Mouse (Mus musculus) hindbrain, embryonic 15.5 days (tissue): ENCODE data around the gene Gm13420. TPM values are rescaled to one million over a fixed set of nuclear protein-coding genes. Genes with fewer than 3 reads are reported as not detected.
A peak's percentile ranks its signal among the peaks of the same experiment; 100 is the strongest.

Source experiments
- ATAC-seq: fragments of 200-750 bp; cut with Nextera tagmentation; 2 replicates; pipeline ENCODE4 v1.8.0; 2017; ENCODE audit warnings: low read depth, moderate number of reproducible peaks, moderate TSS enrichment; ENCODE audit not compliant: low FRiP score
- H3K27ac ChIP-seq: fragments of 300-500 bp; sonication (generic); replicated peaks from 2 replicates; pipeline ENCODE4 v1.5.1; 2015; ENCODE audit warnings: mild to moderate bottlenecking, inconsistent platforms
- H3K27me3 ChIP-seq: fragments of 300-500 bp; sonication (generic); 2 replicates; pipeline ENCODE4 v1.6.1; 2015; ENCODE audit warnings: control low read depth, inconsistent platforms
- H3K36me3 ChIP-seq: fragments of 300-500 bp; sonication (generic); 2 replicates; pipeline ENCODE4 v1.6.1; 2015; ENCODE audit warnings: control low read depth, inconsistent platforms
- H3K4me1 ChIP-seq: fragments of 300-500 bp; sonication (generic); replicated peaks from 2 replicates; pipeline ENCODE4 v1.6.1; 2015; ENCODE audit warnings: control low read depth, inconsistent platforms
- H3K4me2 ChIP-seq: fragments of 300-500 bp; sonication (generic); 2 replicates; pipeline ENCODE4 v1.6.1; 2015; ENCODE audit warnings: moderate library complexity, mild to moderate bottlenecking, inconsistent platforms
- H3K4me3 ChIP-seq: fragments of 300-500 bp; sonication (generic); 2 replicates; pipeline ENCODE4 v1.5.1; 2015; ENCODE audit warnings: mild to moderate bottlenecking, inconsistent platforms
- H3K9ac ChIP-seq: fragments of 300-500 bp; sonication (generic); 2 replicates; pipeline ENCODE4 v1.6.1; 2015; ENCODE audit warnings: inconsistent platforms
- H3K9me3 ChIP-seq: fragments of 300-500 bp; sonication (generic); 2 replicates; pipeline ENCODE4 v1.6.1; 2016; ENCODE audit warnings: control low read depth, inconsistent platforms
- WGBS: fragments of 180-500 bp; shearing (Covaris S2); methylation state at CpG from one replicate; pipeline ENCODE4 v1.1.7; 2015; 5-methylcytosine and 5-hydroxymethylcytosine counted together
- polyA plus RNA-seq: library from polyadenylated mRNA; unstranded; fragments of >200 nt; fragmentation: Nextera tagmentation; extraction: Ambion mirVana; gene quantifications from 2 replicates; pipeline ENCODE4 v1.2.1, GENCODE M21; 2015

Gene Gm13420
- polyA plus RNA-seq, 1 experiment from 2014 or later = 0.41 TPM

DNA sequence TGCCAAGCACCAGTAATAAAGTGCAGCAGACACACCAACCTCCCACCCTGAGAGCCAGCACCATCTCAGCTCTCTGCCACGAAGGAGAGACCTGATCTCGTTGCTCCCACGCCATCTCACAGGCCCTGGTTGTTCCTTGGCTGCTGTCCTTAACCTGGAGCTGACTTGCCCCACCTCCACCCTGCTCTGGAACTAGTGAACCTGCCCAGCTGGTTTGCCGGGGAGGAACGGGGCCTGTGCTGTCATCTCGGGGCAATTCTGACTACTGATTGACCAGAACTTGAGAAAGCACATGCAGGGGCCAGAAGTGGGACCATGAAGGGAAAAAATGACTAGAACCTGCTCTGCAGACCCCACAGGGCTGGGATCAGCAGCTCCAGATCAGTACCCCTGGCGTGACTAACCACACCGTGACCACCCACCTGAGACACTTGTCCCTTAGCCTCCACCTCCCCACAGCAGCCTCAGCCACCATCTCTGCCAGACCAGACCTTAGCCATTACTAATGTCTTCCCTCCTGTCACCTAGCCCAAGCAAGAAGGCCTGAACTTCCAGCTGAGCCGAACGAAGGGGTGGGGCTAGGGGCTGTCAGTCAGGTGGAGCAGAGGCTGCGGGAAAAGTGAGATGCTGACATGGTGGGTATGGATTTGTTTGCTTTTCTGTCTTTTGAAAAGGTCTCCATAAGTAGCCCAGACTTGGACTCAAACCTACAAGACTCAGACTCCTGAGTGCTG lies 16.7 kb upstream of the Gm13420 start:
- H3K4me3 ChIP-seq = no peak overlapping the region
- no peak overlapping the region for H3K4me2 ChIP-seq
- H3K36me3 ChIP-seq = no peaks in the 10 kb centered on the region
- no peaks in the 10 kb centered on the region for H3K27me3 ChIP-seq
- H3K9ac ChIP-seq = no peak overlapping the region
- no peaks in the 10 kb centered on the region for H3K9me3 ChIP-seq
- WGBS = 73% methylated on average over 11 of the region's 11 CpGs
- H3K27ac ChIP-seq = no peak overlapping the region
- ATAC-seq = no peak
- no peaks in the 10 kb centered on the region for H3K4me1 ChIP-seq

DNA sequence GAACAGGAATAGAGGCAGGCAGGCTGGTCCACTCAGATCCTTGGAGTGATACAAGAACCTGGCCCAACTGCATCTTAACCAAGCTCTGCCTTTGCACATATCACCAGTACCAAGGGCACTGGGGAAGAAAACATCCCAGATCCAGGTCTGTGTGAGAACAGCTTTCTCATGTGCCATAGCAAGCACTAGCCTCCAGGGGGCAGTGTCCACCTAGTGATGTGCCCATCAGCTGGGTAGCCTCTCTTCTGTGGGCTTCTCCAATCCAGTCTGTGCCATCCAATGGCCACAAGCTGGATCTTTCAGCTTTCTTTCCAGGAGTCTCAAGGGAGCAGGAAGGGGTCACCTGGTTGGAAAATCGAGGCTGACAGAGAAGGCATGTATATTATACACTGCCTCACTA lies 13.3 kb upstream of the Gm13420 start:
- no peak overlapping the region for H3K27ac ChIP-seq
- H3K4me3 ChIP-seq = no peak overlapping the region
- peak; percentile 48; the same call in 1 of the 2 replicates for ATAC-seq
- no peaks in the 10 kb centered on the region for H3K9me3 ChIP-seq
- H3K27me3 ChIP-seq = no peaks in the 10 kb centered on the region
- H3K9ac ChIP-seq = no peak overlapping the region
- no peaks in the 10 kb centered on the region for H3K36me3 ChIP-seq
- no peak overlapping the region for H3K4me2 ChIP-seq
- WGBS = 0% methylated on average over 1 of the region's 1 CpGs
- no peaks in the 10 kb centered on the region for H3K4me1 ChIP-seq

- no peak for ATAC-seq
- Histone ChIP-seq H3K4me3 (no peak overlapping the region), H3K9me3 (no peaks in the 10 kb centered on the region), H3K27ac (no peak overlapping the region), H3K36me3 (no peaks in the 10 kb centered on the region), H3K9ac (no peak overlapping the region), H3K4me2 (no peak overlapping the region), H3K27me3 (peaks cover 25% of the 10 kb centered on the region), H3K4me1 (peaks cover 10% of the 10 kb centered on the region; the same call in 1 of the 2 replicates)
Observed at GRCm38 (mm10) chr2:29755693-29756092, 4.2 kb upstream of the Gm13420 start.

DNA sequence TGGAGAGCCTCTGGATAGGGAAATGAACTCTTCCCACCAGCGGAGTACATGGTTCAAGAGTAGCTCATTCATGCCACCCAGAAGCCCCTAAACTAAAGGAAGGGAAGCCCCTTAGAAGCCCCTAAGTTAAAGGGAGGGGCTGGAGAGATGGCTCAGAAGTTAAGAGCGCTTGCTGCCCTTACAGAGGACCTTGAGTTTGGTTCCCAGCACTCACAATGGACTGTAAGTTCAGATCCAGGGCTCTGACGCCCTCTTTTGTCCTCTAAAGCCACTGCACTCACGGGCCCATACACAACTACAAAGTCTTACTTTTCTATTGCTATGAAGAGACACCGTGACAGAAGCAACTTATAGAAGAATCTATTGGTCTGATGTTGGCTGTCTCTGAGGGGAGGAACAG lies 912 bp upstream of the Gm13420 start:
- ATAC-seq = no peak
- Histone ChIP-seq H3K27ac (no peak overlapping the region), H3K9ac (no peak overlapping the region), H3K27me3 (peaks cover 30% of the 10 kb centered on the region), H3K36me3 (no peaks in the 10 kb centered on the region), H3K4me1 (peaks cover 12% of the 10 kb centered on the region), H3K9me3 (no peaks in the 10 kb centered on the region), H3K4me2 (no peak overlapping the region), H3K4me3 (no peak overlapping the region)
- 86% methylated on average over 5 of the region's 5 CpGs for WGBS

DNA sequence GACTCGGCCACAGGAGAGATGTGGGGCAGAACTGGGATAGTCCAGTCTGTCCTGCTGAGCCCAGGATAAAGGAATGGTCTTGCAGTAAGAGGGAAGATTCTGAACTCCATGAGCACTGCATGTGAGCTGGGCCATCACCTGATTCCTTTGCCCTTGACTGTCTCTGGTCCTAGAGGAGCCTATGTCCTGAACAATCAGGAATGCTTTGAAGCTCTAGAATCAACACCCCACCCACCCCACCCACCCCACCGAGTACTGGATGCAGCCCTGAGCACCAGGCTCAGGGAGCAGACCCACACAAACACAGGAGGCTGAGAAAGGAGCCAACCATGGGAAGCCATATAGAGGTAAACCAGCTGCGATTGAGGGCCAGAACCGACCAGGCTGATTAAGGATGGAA lies 3.0 kb downstream of the Gm13420 start:
- Histone ChIP-seq H3K9me3 (no peaks in the 10 kb centered on the region), H3K36me3 (no peaks in the 10 kb centered on the region), H3K4me2 (no peak overlapping the region), H3K27ac (no peak overlapping the region), H3K9ac (no peak overlapping the region), H3K4me3 (no peak overlapping the region), H3K4me1 (peaks cover 17% of the 10 kb centered on the region), H3K27me3 (peaks cover 38% of the 10 kb centered on the region)
- WGBS = 88% methylated on average over 4 of the region's 4 CpGs
- no peak for ATAC-seq

DNA sequence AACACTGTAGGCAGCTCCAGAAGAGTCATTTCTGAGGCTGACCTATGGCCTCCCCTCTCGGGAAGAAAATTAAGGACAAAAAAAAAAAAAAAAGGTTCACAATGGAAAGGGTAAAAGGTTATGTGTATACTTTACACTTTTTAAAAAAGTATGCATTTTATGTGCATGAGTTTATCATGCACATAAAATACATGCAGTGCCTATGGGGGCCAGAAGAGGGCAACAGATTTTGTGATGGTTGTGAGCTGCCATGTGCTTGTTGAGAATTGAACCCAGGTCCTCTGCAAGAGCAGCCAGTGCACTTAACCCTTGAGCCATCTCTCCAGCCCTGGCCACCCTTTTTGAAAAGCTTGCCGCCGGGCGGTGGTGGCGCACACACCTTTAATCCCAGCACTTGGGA lies 3.6 kb downstream of the Gm13420 start:
- Histone ChIP-seq H3K4me3 (0 out of 2 replicates have a peak overlapping the region, but pooled peaks have one; percentile 42), H3K27me3 (peaks cover 35% of the 10 kb centered on the region), H3K9ac (no peak overlapping the region; the same call in 1 of the 2 replicates), H3K27ac (no peak overlapping the region), H3K4me1 (peaks cover 17% of the 10 kb centered on the region), H3K4me2 (peak overlapping the region; percentile 91), H3K36me3 (no peaks in the 10 kb centered on the region), H3K9me3 (no peaks in the 10 kb centered on the region)
- 57% methylated on average over 5 of the region's 5 CpGs for WGBS
- ATAC-seq = no peak

DNA sequence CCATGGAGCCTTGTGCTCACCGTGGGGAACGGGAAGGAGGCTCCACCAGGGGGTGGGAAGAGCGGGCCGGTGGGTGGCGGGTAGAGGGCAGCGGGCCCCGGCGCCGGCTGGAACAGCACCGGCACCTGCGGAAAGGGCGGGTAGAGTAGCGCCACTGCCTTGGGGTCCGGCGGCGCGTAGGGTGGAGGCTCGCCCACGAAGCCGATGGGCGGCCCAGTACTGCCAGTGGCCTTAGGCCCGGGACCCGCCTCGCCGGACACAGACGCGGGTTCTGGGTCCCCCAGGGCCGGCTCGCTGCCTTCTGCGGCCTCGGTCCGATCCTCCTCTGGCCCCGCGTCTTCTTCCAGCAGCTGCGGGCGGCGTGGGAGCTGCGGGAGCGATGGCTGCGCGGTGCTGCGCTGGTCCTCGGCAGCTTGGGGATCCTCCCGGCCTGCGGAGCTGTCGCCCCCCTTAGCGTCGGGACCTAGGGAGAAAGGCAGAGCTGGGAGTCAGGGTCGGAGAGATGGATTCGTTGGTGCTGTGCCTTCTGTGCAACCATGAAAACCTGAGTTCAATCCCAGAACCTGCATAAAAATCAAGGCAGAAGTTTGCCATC lies 4.2 kb downstream of the Gm13420 start:
- H3K9ac ChIP-seq = peak overlapping the region; percentile 44
- no peaks in the 10 kb centered on the region for H3K36me3 ChIP-seq
- 3% methylated on average over 50 of the region's 50 CpGs for WGBS
- H3K27me3 ChIP-seq = peaks cover 29% of the 10 kb centered on the region
- H3K27ac ChIP-seq = no peak overlapping the region
- 0 out of 2 replicates have a peak, but pooled peaks have one; percentile 28 for ATAC-seq
- H3K4me1 ChIP-seq = peaks cover 17% of the 10 kb centered on the region
- peak overlapping the region; percentile 42 for H3K4me3 ChIP-seq
- no peaks in the 10 kb centered on the region for H3K9me3 ChIP-seq
- H3K4me2 ChIP-seq = peak overlapping the region; percentile 91

DNA sequence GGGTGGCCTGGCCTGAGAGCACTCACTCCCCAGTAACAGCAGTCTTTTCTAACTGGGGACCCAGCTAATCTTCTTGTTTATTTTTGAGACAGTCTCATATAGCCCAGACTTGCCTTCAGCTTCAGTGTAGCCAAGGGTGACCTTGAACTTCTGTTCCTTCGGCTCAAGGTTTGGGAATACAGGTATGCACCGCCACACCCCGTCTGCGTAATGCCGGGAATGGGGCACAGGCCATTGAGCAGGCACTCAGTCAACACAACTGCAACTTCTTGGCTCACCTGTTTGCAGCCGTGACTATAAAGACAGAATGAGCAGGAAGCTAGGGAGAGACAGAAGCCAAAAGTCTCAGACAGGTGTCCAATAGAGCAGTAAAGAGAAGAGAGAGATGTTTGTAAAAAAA lies 7.2 kb downstream of the Gm13420 start:
- Histone ChIP-seq H3K27ac (no peak overlapping the region), H3K9ac (no peak overlapping the region), H3K27me3 (peaks cover 8% of the 10 kb centered on the region; the same call in 1 of the 2 replicates), H3K9me3 (no peaks in the 10 kb centered on the region), H3K4me1 (peaks cover 6% of the 10 kb centered on the region), H3K4me3 (no peak overlapping the region), H3K4me2 (no peak overlapping the region), H3K36me3 (peaks cover 5% of the 10 kb centered on the region; the same call in 1 of the 2 replicates)
- no peak for ATAC-seq
- 95% methylated on average over 6 of the region's 6 CpGs for WGBS

DNA sequence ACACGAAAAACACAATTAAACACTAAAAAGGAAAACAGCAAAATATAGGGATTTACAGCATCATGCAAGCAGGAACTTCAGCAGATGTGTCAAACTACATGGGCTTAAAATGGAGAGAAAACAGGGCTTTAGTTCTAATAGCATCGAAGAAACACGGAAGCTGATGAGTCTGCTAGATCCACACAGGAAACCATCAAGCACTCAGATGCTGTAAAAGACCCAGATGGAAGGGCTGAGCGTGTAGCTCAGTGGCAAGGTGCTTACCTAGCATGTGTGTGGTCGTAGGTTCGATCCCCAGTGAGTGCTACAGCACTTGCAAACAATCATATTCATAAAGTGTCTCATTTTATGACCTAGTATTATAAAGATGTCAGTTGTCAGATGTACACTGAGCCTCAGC lies 10.3 kb downstream of the Gm13420 start:
- no peak overlapping the region for H3K9ac ChIP-seq
- 90% methylated on average over 6 of the region's 6 CpGs for WGBS
- H3K36me3 ChIP-seq = peaks cover 17% of the 10 kb centered on the region; the same call in 1 of the 2 replicates
- ATAC-seq = no peak
- no peaks in the 10 kb centered on the region for H3K4me1 ChIP-seq
- peaks cover under 1% of the 10 kb centered on the region; the same call in 1 of the 2 replicates for H3K27me3 ChIP-seq
- H3K4me3 ChIP-seq = no peak overlapping the region
- no peak overlapping the region for H3K27ac ChIP-seq
- H3K9me3 ChIP-seq = no peaks in the 10 kb centered on the region
- H3K4me2 ChIP-seq = no peak overlapping the region

DNA sequence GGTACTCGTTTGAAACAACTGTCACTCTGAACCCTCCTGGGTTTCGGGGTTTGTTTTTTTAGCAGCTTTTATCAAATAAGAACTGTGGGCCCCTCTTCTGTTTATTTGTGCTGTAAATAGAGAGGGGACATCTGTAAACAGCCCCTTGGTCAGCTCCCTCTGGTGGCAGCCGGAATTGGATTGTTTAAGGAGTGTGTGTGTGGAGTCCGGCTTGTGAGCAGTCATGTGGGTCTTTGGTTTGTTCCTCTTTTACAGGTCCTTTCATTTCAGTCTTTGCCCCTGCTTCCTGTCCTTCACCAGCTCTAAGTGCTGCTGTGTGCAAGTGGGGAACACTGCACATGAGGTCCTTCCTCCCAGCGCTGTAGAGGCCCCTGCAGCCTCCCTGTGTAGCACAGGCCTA lies 12.1 kb downstream of the Gm13420 start:
- H3K4me2 ChIP-seq = no peak overlapping the region
- H3K9me3 ChIP-seq = no peaks in the 10 kb centered on the region
- WGBS = 83% methylated on average over 5 of the region's 5 CpGs
- H3K4me1 ChIP-seq = no peaks in the 10 kb centered on the region
- no peak overlapping the region for H3K27ac ChIP-seq
- no peaks in the 10 kb centered on the region for H3K27me3 ChIP-seq
- no peak overlapping the region for H3K4me3 ChIP-seq
- no peak for ATAC-seq
- H3K9ac ChIP-seq = no peak overlapping the region
- peaks cover 30% of the 10 kb centered on the region for H3K36me3 ChIP-seq

GRCm38 (mm10) chr2:29738799-29739198 lies 12.7 kb downstream of the Gm13420 start:
- no peak overlapping the region for H3K4me2 ChIP-seq
- H3K27me3 ChIP-seq = no peaks in the 10 kb centered on the region
- H3K9me3 ChIP-seq = no peaks in the 10 kb centered on the region
- peaks cover 35% of the 10 kb centered on the region for H3K36me3 ChIP-seq
- H3K4me3 ChIP-seq = no peak overlapping the region
- no peak for ATAC-seq
- H3K9ac ChIP-seq = no peak overlapping the region
- no peak overlapping the region for H3K27ac ChIP-seq
- WGBS = 67% methylated on average over 4 of the region's 4 CpGs
- H3K4me1 ChIP-seq = no peaks in the 10 kb centered on the region

DNA sequence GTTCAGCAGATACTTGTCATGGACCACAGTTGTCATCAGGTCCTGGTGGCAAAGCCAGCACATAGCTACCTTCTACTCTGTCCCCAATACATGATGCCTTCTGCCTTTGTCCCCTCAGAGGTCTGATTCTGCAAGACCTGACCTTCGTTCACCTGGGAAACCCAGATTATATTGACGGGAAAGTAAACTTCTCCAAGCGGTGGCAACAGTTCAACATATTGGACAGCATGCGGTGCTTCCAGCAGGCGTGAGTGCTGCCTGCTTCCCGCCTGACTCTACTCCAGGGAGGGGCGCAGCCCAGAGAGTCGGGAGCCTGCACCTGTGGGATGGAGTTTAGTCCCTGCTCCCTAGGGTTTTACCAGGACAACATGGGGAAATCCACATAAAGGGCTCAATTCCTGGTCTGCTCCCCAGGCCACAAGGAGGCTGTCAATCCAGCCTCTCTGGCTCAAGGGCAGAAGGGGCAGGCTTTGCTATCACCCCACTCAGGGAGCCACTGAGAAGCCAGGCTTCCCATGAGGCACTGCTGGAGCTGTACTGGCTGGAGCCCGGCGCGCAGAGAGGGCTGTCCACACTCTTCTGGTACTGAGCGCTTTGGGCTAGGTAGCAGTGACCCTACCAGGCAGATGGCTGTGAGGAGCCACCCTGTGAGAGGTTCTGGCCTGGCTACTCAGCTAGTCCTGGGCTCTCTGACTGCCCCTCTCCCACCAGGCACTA lies 14.1 kb downstream of the Gm13420 start:
- Histone ChIP-seq H3K9ac (no peak overlapping the region), H3K36me3 (peaks cover 50% of the 10 kb centered on the region), H3K4me1 (no peaks in the 10 kb centered on the region), H3K9me3 (no peaks in the 10 kb centered on the region), H3K4me3 (no peak overlapping the region), H3K27me3 (no peaks in the 10 kb centered on the region), H3K27ac (no peak overlapping the region), H3K4me2 (no peak overlapping the region)
- WGBS = 92% methylated on average over 12 of the region's 12 CpGs
- no peak for ATAC-seq
